Mouse (Mus musculus) layer of hippocampus, postnatal 10 days (tissue): Measurements from ENCODE around the gene E2f8. TPM values are rescaled to one million over a fixed set of nuclear protein-coding genes. Genes with fewer than 3 reads are reported as not detected.

Experiments
- DNase-seq, 2 experiments: peaks; one replicate each; pipeline ENCODE4 v3.0.0; 2021; ENCODE audit warnings: low spot score in 2 of 2
- long read RNA-seq: library from polyadenylated mRNA; stranded (forward); transcript quantifications from one replicate; pipeline ENCODE4 v2.0.0, GENCODE M21; 2023
- total RNA-seq, 2 experiments: library from RNA; stranded (reverse); gene quantifications; 2 replicates each; pipeline ENCODE4 v1.2.3; 2021

Gene E2f8
- total RNA-seq = 1 to 10 TPM; 1.3 to 2.4 TPM
- long read RNA-seq = 0 reads

DNA sequence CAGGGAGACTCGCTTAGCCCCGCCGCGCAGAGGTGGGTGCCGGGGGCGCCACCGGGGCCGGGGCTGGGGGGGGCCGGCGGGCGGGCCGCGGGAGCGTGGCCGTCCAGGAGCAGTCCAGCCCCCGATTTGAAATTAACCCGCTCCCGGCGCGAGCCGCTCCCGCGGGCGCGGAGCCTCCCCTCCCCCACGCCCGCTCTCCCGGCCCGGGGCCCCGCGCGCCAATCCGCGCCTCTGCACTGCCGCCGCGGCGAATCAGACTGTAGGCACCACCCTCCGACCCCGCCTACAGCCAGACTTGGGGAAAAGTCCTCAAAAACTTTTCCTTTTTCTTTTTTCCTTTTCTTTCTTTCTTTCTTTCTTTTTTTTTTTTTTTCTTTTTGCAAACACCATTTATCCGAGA lies at the start of gene E2f8:
Gene E2f8 (minus strand): TSS at position 111 of the 400 bp plus-strand sequence.
- peak; percentile 43 to 73 for DNase-seq

DNA sequence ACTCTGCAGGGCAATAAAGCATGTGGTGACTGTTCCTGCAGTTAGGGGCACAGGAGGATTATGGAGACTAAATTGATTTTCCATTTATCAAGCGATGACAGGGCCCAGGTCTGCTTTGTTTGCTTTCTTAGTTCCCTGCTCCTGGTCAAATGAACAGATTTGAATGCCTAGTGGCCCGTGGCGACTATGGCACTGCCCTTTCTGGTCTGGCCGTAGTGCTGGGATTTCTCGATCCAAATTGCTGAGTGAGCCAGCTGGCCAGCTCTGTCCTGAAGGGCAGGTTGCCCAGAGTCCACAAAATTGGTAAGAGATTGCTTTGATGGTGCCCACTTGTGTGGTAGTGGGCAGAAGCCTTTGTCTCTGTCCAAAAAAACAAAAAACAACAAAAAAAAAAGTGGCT lies 49.0 kb upstream of the E2f8 start:
- DNase-seq = peak; percentile 65 to 75

DNA sequence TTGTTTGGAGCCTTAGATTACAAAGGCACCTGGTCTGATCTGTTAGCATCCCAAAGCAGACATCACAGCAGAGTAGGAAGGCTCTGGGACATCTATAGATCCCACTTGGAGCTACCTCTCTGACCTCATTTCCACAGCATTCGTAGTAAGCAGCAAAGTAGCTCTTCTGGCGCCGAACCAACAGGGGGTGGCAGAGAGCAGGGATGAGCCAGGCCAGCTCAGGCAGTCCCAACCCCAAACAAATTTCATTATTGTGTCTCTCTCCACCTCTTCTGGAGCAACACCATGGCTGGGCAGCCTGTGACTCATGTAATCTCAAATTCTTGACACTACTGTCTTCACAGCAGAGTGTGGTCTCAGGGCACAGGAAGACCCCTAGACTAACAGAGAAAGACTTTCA lies 47.0 kb upstream of the E2f8 start:
- peak; percentile 75 to 77 for DNase-seq

DNA sequence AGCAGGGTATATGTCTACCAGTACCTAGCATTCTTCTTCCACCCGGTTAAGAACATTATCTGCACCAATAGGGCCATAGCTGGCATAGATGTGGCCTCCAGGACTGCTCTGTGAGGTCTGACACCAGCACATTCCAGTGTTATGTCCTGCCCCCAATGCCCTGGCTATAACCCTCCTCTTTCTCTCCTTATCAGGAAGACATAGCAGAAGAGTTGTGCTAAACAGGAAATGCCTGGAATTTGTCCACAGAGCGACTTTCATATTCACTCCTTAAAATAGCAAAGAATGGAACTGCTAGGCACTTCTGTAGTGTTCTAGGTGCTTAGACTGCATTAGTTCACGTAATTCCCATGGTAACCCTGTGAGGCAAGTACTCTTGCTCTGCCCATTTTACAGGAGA lies 43.8 kb upstream of the E2f8 start:
- DNase-seq = no peak

DNA sequence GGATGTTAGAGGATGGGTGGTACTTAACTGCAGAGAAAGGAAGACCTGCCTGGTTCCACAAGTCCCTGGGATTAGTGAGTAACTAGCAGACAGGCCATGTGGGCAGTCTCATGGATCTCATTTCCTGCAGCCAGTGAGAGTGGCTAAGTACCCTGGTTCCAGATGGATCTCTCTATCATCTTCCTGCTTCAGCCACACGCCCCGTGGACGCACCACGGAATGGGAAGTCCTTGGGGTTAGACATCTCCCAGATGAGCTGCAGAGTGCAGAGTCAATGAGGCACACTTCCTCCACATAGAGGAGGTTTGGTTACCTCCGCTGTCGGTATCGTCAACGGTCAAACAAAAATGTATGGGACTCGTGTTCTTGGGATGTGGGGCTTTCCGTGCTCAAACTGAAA lies 42.2 kb upstream of the E2f8 start:
- DNase-seq = no peak

DNA sequence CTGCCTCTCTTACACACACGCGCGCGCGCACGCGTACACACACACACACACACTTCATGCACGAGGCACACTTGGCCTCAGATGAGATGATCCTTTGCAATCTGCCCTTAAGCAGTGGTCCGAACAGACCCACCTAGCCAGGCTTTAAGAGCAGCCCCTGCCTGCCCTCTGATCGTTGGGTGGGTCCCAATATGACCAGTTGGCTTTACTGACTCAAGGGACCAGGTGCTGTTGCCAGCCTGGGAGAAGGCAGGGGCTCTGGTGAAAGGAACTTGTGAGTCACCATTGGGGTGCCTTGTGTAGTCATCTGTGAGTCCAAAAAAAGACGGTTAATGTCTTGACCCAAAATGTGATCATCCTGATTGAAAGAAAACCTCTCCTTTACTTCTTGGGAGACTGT lies 37.0 kb upstream of the E2f8 start:
- DNase-seq = no peak

DNA sequence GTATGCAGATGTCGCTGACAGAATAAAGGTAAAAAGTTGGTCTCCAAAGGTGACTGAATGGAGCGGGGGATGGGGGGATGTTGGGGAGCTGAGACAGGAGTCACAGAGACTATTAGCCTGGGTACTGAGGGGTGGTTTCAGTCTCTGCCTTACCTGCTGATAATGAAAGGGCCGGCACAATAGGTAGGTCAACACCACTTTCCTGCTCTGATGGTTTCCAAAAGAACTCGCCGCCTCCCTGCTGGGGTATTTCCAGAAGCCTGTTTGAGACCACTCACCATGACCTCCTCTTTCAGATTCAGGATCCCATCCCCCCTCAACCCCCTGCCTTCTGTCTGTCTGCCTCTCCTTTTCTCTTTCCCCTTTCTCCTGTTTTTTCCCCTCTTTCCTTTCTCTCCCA lies 36.6 kb upstream of the E2f8 start:
- no peak for DNase-seq

DNA sequence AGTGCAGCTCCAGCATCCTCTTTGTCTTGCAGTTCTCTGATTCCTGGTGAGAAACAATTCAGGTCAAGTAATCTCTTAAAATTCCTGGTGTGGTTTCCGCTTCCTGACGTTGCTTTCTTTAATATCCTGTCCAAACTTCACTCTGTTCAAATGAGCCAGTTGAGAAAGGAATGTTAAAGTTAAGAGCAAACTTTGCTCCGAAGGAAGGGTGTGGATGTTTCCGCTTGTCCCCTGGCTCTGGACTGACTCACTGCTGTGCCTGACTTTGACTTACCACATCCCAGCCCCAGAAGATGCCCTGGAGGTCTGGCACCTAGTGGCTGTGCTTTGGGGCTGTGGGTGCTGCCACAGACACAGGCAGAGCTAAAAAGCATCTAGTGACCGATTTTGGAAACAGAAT lies 36.1 kb upstream of the E2f8 start:
- no peak for DNase-seq

DNA sequence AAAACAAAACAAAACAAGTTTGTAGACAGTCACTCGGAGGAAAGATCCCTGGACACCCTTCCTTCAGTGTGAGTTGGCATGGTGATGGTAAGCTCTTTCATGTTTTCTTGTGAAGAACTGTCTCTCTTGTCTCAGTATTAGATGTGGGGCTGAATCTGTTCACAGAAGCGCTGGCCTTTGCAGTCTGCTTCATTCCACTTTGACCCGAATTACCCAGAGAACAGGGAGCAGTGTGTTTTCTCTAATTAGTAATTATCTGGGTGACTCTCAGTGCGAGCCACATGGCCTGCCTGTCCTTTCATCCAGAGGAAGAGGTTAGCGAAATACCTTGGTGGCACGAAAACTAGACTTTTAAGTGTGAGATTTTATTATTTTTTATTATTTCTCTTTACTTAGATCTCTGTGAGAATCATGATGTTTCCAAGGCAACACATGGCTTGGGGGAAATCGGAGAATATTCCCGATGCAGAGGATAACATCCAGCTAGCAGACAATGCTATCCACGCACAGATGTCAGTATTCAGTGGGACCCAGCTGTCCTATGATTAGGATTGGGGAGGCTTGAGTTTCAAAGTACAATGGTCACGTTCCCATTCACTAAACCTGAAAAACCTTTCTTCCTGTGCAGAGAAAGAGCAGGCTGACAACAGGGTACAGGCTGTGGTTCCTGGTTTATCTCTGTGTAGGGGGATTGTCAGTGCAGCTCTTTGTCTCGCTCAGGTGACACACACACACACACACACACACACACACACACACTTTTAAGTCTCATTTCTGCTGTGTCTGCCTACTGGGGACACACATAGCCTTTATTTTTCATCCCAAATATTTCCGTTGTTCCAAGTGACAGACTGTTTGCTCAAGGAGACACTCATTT lies 33.5 kb upstream of the E2f8 start:
- no peak for DNase-seq

DNA sequence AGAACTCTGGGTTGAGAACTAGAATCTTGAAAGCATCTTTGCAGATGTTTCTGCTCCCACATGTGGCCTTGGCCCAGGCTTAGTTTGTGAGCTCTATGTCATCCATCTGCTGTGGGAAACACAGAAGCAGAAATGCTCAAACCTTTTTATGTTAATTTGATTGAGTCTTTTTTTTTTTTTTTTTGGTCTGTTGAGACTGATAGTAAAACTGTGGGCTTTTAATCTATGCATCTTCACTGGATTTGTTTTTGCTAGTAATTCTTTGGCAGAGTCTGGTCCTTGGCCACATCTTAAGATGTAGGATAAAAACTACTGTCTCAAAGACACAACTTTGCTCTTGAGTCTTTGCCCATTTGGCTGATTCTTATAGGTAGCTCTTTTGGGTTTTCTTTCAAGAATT lies 29.8 kb upstream of the E2f8 start:
- DNase-seq = no peak

DNA sequence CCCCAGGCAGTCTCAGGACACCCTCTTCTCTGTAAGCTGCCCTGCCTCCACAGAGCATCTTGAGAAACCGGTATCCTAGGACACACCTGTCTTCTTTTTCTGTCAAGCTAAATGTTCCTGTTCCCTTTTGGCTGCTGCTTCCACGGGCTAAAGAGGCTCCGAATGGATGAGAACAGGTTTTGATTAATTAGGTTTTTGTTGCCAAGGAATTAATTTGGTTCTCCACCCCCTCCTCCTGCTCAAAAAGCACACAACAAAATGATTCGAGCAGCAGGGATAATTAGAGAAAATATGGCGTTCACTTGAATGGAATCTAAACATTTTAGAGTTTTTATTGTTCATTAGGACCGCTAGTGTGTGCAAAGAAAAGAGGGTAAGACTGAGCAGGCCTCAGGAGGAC lies 28.9 kb upstream of the E2f8 start:
- DNase-seq = peak; percentile 18 to 27

DNA sequence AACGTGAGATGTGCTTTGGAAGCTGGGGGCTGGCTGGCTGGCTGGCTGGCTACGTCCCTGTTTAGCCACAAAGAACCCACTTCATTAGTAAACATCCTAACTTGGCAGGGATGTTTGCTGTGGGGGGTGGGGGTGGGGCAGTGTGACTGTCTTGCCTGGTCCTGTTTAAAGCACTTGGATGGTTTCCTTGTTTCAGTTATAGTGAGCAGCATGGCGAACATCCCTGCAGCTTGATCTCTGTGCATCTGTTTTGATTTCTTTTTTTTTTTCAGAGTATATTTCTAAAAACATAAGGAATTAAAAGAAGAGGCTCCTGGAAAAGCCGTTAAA lies 27.9 kb upstream of the E2f8 start:
- no peak for DNase-seq

DNA sequence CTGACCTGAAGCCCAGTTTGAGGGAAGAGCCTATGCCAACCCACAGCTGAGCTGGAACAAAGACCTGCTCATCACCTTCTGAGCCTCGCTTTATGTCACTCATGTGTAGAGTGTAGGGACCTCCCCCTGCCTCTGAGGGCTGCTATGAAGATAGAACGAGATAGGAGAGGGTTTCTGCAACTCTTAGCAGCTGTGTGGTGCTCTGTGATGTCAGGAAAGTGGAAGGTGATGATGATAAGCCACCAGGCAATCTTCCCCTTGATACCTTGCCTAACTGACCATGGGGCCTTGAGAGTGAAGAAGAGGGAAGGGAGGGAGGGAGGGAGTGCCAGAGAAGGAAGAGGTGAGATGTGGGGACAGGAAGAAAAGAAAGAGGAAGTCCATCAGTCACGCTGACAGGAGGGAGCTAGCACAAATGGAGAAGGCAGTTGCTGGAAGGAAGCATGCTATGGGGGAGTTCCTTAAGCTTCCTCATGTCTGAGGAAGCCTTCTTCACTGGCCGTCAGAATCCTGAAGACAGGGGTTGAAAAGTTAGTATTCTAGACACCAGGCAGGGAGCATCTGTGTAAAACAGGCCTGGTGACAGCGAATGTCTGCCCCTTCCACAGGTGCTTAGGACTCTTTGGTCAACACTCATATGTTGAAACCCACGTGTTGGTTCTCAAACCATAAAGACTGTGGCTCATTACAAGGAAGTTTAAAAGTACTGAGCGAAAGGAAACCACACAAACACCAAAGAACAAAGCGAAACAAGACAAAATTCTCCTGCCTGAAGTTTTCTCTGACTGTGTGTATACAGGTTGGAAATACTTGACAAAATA lies 27.3 kb upstream of the E2f8 start, which contains the start of gene Nav2:
Gene Nav2 (plus strand): TSS at position 196 of the 821 bp plus-strand sequence.
- no peak for DNase-seq

DNA sequence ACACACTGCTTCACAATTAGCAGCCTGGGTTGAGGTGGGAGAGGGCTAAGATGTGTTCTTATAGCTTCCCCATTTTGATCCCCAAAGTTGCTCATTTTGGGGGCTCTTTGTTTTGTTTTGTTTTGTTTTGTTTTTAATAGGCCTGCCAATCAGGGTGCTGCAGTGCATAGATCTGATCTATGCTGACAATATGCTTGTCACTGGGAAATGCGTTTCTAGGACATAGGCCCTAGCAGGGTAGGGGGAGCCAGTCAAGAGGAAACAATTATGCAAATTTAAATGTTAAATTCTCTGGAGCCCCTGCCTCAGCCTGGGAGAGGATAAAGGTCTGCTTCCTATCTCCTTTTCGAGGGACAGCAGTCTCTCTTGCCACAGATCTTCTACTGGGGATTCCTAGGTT lies 21.1 kb upstream of the E2f8 start:
- no peak for DNase-seq

DNA sequence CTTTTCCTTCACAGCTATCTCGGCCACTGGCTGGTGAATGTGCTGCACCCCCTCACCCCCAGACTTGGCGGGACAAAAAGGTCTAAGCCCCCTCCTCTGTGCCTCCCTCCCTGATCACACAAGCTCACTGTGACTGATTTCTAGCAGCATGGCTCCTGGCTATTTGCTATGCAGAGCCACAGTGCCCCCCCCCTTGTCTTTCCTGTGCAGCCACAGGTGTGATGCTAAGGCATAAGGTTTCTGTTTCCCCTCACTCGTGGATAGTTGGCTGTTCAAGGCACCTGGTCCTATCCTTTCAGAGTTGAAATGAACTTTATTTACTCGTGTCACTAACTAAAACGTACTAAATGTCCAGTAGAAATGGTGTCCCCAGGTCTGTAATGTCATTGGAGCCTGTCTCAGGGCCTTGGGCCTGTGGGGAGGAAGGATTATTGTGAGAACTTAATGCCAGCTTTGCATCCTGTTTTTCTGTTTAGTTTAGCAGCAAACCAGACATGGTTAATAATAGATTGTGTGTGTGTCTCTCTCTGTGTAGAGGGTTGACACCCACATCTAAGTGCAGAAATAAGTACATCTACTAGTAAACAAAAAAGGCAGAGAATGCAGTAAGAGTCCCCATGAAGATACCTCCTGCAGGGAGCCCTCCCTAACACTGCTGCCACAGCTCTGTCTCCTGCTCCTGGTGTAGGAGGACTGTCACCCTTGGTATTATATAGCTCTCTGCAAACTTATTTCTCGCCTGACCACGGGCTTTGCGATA lies 19.2 kb upstream of the E2f8 start:
- no peak for DNase-seq

DNA sequence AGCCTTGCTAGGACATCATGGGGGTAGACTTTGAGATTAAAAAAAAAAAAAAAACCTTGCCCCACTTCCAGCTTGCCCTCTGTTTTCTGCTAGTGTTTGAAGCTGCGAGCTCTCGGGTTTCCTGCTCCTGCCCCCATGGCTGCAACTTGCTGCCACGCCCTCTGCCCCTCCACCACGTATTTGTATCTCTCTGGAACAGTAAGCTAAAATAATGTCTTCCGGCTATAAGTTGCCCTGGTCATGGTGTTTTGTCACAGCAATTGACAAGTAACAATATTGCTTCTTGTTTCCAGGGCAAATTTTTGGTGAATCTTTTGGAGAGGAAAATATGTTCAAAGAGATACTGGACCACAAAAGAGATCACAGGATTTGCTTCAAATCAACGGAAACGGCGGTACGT lies 17.0 kb upstream of the E2f8 start:
- no peak for DNase-seq

DNA sequence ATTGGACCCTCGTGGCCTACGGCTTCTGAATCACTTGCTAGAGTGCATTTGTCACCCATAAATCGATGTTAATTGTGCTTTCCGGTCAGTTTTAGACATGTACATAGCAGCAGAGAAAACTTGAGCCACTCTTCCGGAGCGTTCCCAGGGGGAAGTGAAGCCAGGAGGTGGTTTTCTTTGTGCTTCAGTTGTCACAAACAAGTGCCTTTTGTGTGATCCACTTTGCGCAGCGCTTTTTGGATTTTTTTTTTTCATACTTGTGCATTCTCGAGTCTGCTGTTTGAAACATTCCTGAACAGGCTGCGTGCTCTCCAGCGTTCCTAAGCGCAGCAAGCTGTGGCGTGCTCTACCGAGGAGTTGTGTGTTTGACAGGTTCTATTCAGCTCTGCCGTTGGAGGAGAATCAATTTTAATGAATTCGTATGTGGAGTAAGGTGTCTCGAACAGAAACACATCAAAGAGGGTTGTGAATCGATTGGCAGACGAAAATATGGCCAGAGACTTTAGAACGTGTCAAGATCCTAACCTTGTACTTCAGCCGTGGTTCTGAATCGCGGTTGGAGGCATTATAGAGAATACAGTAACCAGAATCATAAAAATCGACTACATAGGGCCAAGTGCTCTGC lies 16.3 kb upstream of the E2f8 start:
- no peak for DNase-seq

DNA sequence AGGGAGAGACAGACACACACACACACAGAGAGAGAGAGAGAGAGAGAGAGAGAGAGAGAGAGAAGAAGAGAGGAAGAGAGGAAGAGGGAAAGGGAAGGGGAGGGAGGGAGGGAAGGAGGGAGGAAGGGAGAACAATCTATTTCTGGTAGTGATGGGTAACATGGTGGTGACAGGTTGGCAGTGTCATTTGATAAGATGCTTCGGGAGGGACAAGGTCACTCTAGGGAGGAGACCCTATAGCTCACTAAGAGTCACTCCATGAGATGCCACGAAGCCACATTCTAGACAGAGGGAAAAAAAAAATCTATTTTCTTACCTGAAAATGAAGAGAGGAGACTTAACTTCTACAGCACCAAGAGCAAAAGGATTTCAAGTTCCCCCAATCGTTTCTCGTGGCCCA lies 14.7 kb upstream of the E2f8 start:
- DNase-seq = no peak

DNA sequence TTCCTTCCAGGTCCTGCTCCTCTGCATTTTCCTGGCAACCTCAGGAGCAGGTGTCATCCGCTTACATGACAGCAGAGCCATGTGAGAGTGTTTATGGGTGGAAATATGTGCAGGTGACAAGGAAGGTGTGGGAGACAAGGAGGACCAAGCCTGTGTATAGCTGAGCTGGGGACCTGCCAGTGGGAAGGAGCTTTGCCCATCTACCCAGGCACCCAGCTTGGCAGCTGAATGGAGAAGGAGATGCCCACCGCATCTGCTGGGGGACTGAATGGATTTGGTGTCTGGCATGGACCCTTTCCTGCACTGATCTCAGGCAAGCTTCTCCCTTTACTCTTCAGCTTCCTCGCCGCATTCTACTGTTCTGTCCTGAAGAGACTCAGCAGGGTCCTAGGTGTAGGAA lies 14.1 kb upstream of the E2f8 start:
- DNase-seq = no peak

DNA sequence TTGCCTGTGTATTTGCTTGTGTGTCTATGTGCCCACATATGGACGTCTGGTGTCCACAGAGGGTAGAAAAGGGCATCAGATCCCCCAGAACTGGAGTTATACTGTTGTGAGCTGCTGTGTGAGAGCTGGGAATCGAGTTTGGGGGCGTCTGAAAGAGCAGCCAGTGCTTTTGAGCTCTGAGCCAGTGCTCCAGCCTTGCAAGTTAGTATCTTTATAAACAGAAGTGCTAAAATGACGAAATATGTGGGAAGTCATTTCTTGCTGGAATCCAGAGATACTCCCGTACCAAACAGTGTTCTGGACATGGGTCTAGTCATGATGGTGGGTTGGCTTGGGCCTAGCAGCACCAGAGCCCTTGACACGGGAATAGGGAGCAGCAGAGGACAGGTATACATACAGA lies 13.4 kb upstream of the E2f8 start:
- DNase-seq = no peak

DNA sequence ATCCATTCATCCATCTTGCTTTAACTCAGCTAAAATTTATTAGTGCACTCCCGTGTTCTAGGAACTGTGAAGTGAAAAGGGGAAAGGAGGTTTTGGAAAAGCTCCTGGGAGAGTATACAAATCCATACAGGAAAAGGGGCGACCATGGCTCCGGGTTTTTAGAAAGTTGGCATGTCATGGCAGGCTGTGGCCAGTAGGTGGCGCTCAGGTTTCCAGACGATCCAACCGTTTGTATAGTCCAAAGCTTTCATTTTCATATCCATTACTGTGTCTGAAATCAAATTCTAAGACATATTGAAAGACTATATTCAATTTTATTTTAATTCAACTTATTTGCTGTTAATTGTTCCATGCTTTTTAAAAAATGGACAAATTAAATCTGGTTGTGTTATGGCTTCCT lies 12.8 kb upstream of the E2f8 start:
- peak; percentile 84 to 87 for DNase-seq
